Comparison of ENCODE assay signal across 8 mouse cellular contexts in genomic region chr11:98027297-98027688, GRCm38 (mm10). TPM values are rescaled to one million over a fixed set of nuclear protein-coding genes. Genes with fewer than 3 reads are reported as not detected.
DNase-seq lines count a peak whose midpoint lies in the region; ATAC-seq and TF ChIP-seq lines count a peak whose summit lies in the region.

No protein-coding gene starts in this region.

- intact Hi-C loops in heart, postnatal 25 days (cut with DNase I): loop anchor here (5.0 kb wide), 1 partner anchor 120 kb away; no protein-coding TSS in a partner anchor
- intact Hi-C loops in left cerebral cortex, postnatal 25 days (cut with DNase I): loop anchor here (5.0 kb wide), 1 partner anchor 120 kb away; no protein-coding TSS in a partner anchor

- ATAC-seq in heart, embryonic 11.5 days (replicated peaks; ENCODE audit: insufficient number of reproducible peaks, low FRiP score, low TSS enrichment): no peak
- ATAC-seq in CD4-positive, CD25-positive, alpha-beta regulatory T cell, adult 4 months: peak; percentile 16
- ATAC-seq in forebrain, embryonic 11.5 days (replicated peaks; ENCODE audit: low FRiP score): no peak; the same call in 1 of the 2 replicates
- ATAC-seq in liver, embryonic 14.5 days (ENCODE audit: insufficient read depth): no peak

- peak overlapping the region; percentile 91 for H3K4me2 ChIP-seq in heart, embryonic 11.5 days
- H3K4me2 ChIP-seq in forebrain, embryonic 11.5 days (ENCODE audit: low read depth, low read length, severe bottlenecking): peak overlapping the region; percentile 92
- H3K4me2 ChIP-seq in liver, embryonic 14.5 days (ENCODE audit: low read depth): peak overlapping the region; percentile 80

- DNase-seq in heart, postnatal 25 days (ENCODE audit: low spot score): no peak
- DNase-seq in forebrain, embryonic 11.5 days (ENCODE audit: low spot score): no peak
- DNase-seq in liver, embryonic 14.5 days (ENCODE audit: low read depth in 3 of 3, low spot score in 3 of 3): no peak
- no peak for DNase-seq in urinary bladder, postnatal 25 days (ENCODE audit: low spot score)
- DNase-seq in gastrocnemius, adult 18-20 months (ENCODE audit: low spot score): no peak
- DNase-seq in left cerebral cortex, postnatal 25 days (ENCODE audit: low spot score in 2 of 2): no peak

- peaks cover 21% of the 10 kb centered on the region for H3K36me3 ChIP-seq in heart, embryonic 11.5 days (ENCODE audit: control insufficient read depth, insufficient read depth, low read length)
- peaks cover 11% of the 10 kb centered on the region for H3K36me3 ChIP-seq in forebrain, embryonic 11.5 days (ENCODE audit: control insufficient read depth, insufficient read depth, low read length)
- peaks cover 35% of the 10 kb centered on the region for H3K36me3 ChIP-seq in liver, embryonic 14.5 days (replicated peaks; ENCODE audit: control insufficient read depth, insufficient read depth, low read depth)

- peaks cover 10% of the 10 kb centered on the region for H3K4me1 ChIP-seq in heart, embryonic 11.5 days (ENCODE audit: control insufficient read depth, insufficient read depth, low read length)
- peaks cover 2% of the 10 kb centered on the region; the same call in 1 of the 2 replicates for H3K4me1 ChIP-seq in forebrain, embryonic 11.5 days (replicated peaks; ENCODE audit: control insufficient read depth, insufficient read depth, low read length)
- peaks cover 6 to 7% of the 10 kb centered on the region in 2 experiments for H3K4me1 ChIP-seq in liver, embryonic 14.5 days (replicated peaks; ENCODE audit: control insufficient read depth in 2 of 2, insufficient read depth in 2 of 2, low read length in 1 of 2)

- WGBS in heart, embryonic 11.5 days (ENCODE audit: insufficient replicate concordance): 1% methylated on average over 18 of the region's 18 CpGs
- under 1% methylated on average over 18 of the region's 18 CpGs for WGBS in forebrain, embryonic 11.5 days
- WGBS in liver, embryonic 14.5 days (ENCODE audit: insufficient replicate concordance): 0% methylated on average over 18 of the region's 18 CpGs

- peak overlapping the region; percentile 100 for H3K4me3 ChIP-seq in heart, embryonic 11.5 days (ENCODE audit: low read depth, low read length)
- peak overlapping the region; percentile 100 for H3K4me3 ChIP-seq in forebrain, embryonic 11.5 days (ENCODE audit: low read depth, low read length)
- H3K4me3 ChIP-seq in liver, embryonic 14.5 days (ENCODE audit: insufficient read depth in 1 of 2, low read depth in 2 of 2, low read length in 2 of 2): peak overlapping the region; percentile 81 to 83

- H3K9me3 ChIP-seq in heart, embryonic 11.5 days (replicated peaks; ENCODE audit: control insufficient read depth, low read length): no peaks in the 10 kb centered on the region
- no peaks in the 10 kb centered on the region for H3K9me3 ChIP-seq in forebrain, embryonic 11.5 days (ENCODE audit: control insufficient read depth, low read length)
- no peaks in the 10 kb centered on the region for H3K9me3 ChIP-seq in liver, embryonic 14.5 days (ENCODE audit: control insufficient read depth, low read length)

- peak overlapping the region; percentile 84 for H3K27ac ChIP-seq in heart, embryonic 11.5 days (ENCODE audit: low read depth, low read length)
- peak overlapping the region; percentile 67 for H3K27ac ChIP-seq in forebrain, embryonic 11.5 days (ENCODE audit: low read depth, low read length)
- peak overlapping the region; percentile 16 for H3K27ac ChIP-seq in liver, embryonic 14.5 days

- H3K27me3 ChIP-seq in heart, embryonic 11.5 days (ENCODE audit: control insufficient read depth, insufficient read depth, low read length): no peaks in the 10 kb centered on the region
- H3K27me3 ChIP-seq in forebrain, embryonic 11.5 days (ENCODE audit: control insufficient read depth, insufficient read depth, low read length): no peaks in the 10 kb centered on the region
- peaks cover 3% of the 10 kb centered on the region; the same call in 1 of the 2 replicates for H3K27me3 ChIP-seq in liver, embryonic 14.5 days (ENCODE audit: control insufficient read depth, insufficient read depth, low read length)

- no peak for TF ChIP-seq CTCF in liver, embryonic 14.5 days (IDR thresholded peaks at IDR 0.05; ENCODE audit: low read depth)

- no peak for TF ChIP-seq EP300 in liver, embryonic 14.5 days (IDR thresholded peaks at IDR 0.05; ENCODE audit: low read depth)

- H3K9ac ChIP-seq in heart, embryonic 11.5 days (ENCODE audit: low read depth, low read length): peak overlapping the region; percentile 100
- H3K9ac ChIP-seq in forebrain, embryonic 11.5 days (ENCODE audit: low read length): peak overlapping the region; percentile 99
- peak overlapping the region; percentile 88 for H3K9ac ChIP-seq in liver, embryonic 14.5 days (replicated peaks)

RNA-seq across cellular contexts. Expression of gene Rpl19, which starts 0.8 kb away (rescaled TPM):
- polyA plus RNA-seq in heart, embryonic 11.5 days (2014; fragmentation: Nextera tagmentation; extraction: Ambion mirVana): 855 and 888 TPM in 2 replicates
- total RNA-seq in heart, postnatal 25 days (2021): 100 to 1,000 TPM; 539 to 575 TPM
- 1,000 to 10,000 TPM; 3,157 to 3,173 TPM for polyA plus RNA-seq in CD4-positive, CD25-positive, alpha-beta regulatory T cell, adult 4 months (2017; shearing (Covaris generic))
- polyA plus RNA-seq in forebrain, embryonic 11.5 days (2014; fragmentation: Nextera tagmentation; extraction: Ambion mirVana): 897 and 919 TPM in 2 replicates
- 713 and 1,005 TPM in 2 replicates for polyA plus RNA-seq in liver, embryonic 14.5 days (2012; rRNA removed)
- 717 and 735 TPM in 2 replicates for polyA plus RNA-seq in liver, embryonic 14.5 days (2014; fragmentation: Nextera tagmentation; extraction: Ambion mirVana)
- total RNA-seq in gastrocnemius, adult 18-20 months (2021): 100 to 1,000 TPM; 457 to 462 TPM
- total RNA-seq in left cerebral cortex, postnatal 25 days (2021): 100 to 1,000 TPM; 560 to 589 TPM

RNA-seq across cellular contexts. Expression of gene Cacnb1, which starts 4.5 kb away (rescaled TPM):
- polyA plus RNA-seq in heart, embryonic 11.5 days (2014; fragmentation: Nextera tagmentation; extraction: Ambion mirVana): 5.0 and 6.1 TPM in 2 replicates
- 1 to 10 TPM; 6.0 to 6.8 TPM for total RNA-seq in heart, postnatal 25 days (2021)
- 1 to 10 TPM; 1.8 to 2.4 TPM for polyA plus RNA-seq in CD4-positive, CD25-positive, alpha-beta regulatory T cell, adult 4 months (2017; shearing (Covaris generic))
- polyA plus RNA-seq in forebrain, embryonic 11.5 days (2014; fragmentation: Nextera tagmentation; extraction: Ambion mirVana): 9.6 and 11.1 TPM in 2 replicates
- 0.38 and 0.60 TPM in 2 replicates for polyA plus RNA-seq in liver, embryonic 14.5 days (2012; rRNA removed)
- 0.21 TPM in 1 of 2 replicates, not detected in the other for polyA plus RNA-seq in liver, embryonic 14.5 days (2014; fragmentation: Nextera tagmentation; extraction: Ambion mirVana)
- total RNA-seq in gastrocnemius, adult 18-20 months (2021): 100 to 1,000 TPM; 167 to 198 TPM
- total RNA-seq in left cerebral cortex, postnatal 25 days (2021): 100 to 1,000 TPM; 155 to 167 TPM

RNA-seq across cellular contexts. Expression of gene Stac2, which starts 26.0 kb away (rescaled TPM):
- polyA plus RNA-seq in heart, embryonic 11.5 days (2014; fragmentation: Nextera tagmentation; extraction: Ambion mirVana): 0.26 and 0.27 TPM in 2 replicates
- total RNA-seq in heart, postnatal 25 days (2021): under 1 TPM; 0.13 to 0.25 TPM
- not detected for polyA plus RNA-seq in CD4-positive, CD25-positive, alpha-beta regulatory T cell, adult 4 months (2017; shearing (Covaris generic))
- 0.81 and 0.86 TPM in 2 replicates for polyA plus RNA-seq in forebrain, embryonic 11.5 days (2014; fragmentation: Nextera tagmentation; extraction: Ambion mirVana)
- polyA plus RNA-seq in liver, embryonic 14.5 days (2012; rRNA removed): 0.02 TPM in 1 of 2 replicates, not detected in the other
- polyA plus RNA-seq in liver, embryonic 14.5 days (2014; fragmentation: Nextera tagmentation; extraction: Ambion mirVana): not detected in 2 replicates
- under 1 TPM; 0.14 to 0.16 TPM for total RNA-seq in gastrocnemius, adult 18-20 months (2021)
- total RNA-seq in left cerebral cortex, postnatal 25 days (2021): 10 to 100 TPM; 63.4 to 76.9 TPM

RNA-seq across cellular contexts. Expression of gene Arl5c, which starts 31.3 kb away (rescaled TPM):
- polyA plus RNA-seq in heart, embryonic 11.5 days (2014; fragmentation: Nextera tagmentation; extraction: Ambion mirVana): 7.2 and 8.0 TPM in 2 replicates
- total RNA-seq in heart, postnatal 25 days (2021): under 1 TPM; 0.57 to 0.92 TPM
- polyA plus RNA-seq in CD4-positive, CD25-positive, alpha-beta regulatory T cell, adult 4 months (2017; shearing (Covaris generic)): 100 to 1,000 TPM in 1 of 2 experiments, 10 to 100 TPM in 1; 89.8 to 124 TPM
- 10.4 and 12.3 TPM in 2 replicates for polyA plus RNA-seq in forebrain, embryonic 11.5 days (2014; fragmentation: Nextera tagmentation; extraction: Ambion mirVana)
- polyA plus RNA-seq in liver, embryonic 14.5 days (2012; rRNA removed): 1.8 and 2.2 TPM in 2 replicates
- polyA plus RNA-seq in liver, embryonic 14.5 days (2014; fragmentation: Nextera tagmentation; extraction: Ambion mirVana): 6.0 and 6.4 TPM in 2 replicates
- total RNA-seq in gastrocnemius, adult 18-20 months (2021): under 1 TPM in 1 of 2 experiments, not detected in 1; 0.26 TPM
- total RNA-seq in left cerebral cortex, postnatal 25 days (2021): 1 to 10 TPM in 1 of 2 experiments, under 1 TPM in 1; 0.89 to 1.7 TPM

RNA-seq across cellular contexts. Expression of gene Plxdc1, which starts 41.0 kb away (rescaled TPM):
- 0.14 TPM in 1 of 2 replicates, not detected in the other for polyA plus RNA-seq in heart, embryonic 11.5 days (2014; fragmentation: Nextera tagmentation; extraction: Ambion mirVana)
- 1 to 10 TPM; 5.4 to 6.0 TPM for total RNA-seq in heart, postnatal 25 days (2021)
- 1 to 10 TPM; 1.8 to 3.7 TPM for polyA plus RNA-seq in CD4-positive, CD25-positive, alpha-beta regulatory T cell, adult 4 months (2017; shearing (Covaris generic))
- polyA plus RNA-seq in forebrain, embryonic 11.5 days (2014; fragmentation: Nextera tagmentation; extraction: Ambion mirVana): 0.20 TPM in 1 of 2 replicates, not detected in the other
- 0.38 and 0.45 TPM in 2 replicates for polyA plus RNA-seq in liver, embryonic 14.5 days (2012; rRNA removed)
- 0.20 and 0.58 TPM in 2 replicates for polyA plus RNA-seq in liver, embryonic 14.5 days (2014; fragmentation: Nextera tagmentation; extraction: Ambion mirVana)
- 1 to 10 TPM; 2.1 to 2.6 TPM for total RNA-seq in gastrocnemius, adult 18-20 months (2021)
- total RNA-seq in left cerebral cortex, postnatal 25 days (2021): 10 to 100 TPM; 22.0 to 22.4 TPM

Comparison
In these comparisons a context has a peak if more than half of its experiments do, and no peak if none do; other contexts are left out.
1. H3K27ac ChIP-seq: peak in every context shown above with its lines; median percentile 84 in heart, embryonic 11.5 days; 67 in forebrain, embryonic 11.5 days; 16 in liver, embryonic 14.5 days.